Mouse (Mus musculus) hindbrain, postnatal 0 days (tissue): ENCODE measurements around the gene Sult1a1. TPM values are rescaled to one million over a fixed set of nuclear protein-coding genes. Genes with fewer than 3 reads are reported as not detected.

ENCODE experiments used
- ATAC-seq: fragments of 200-750 bp; cut with Nextera tagmentation; 2 replicates; pipeline ENCODE4 v1.8.0; 2017; ENCODE audit warnings: mild to moderate bottlenecking, moderate TSS enrichment, moderate library complexity
- DNase-seq: peaks from one replicate; pipeline ENCODE4 v3.0.0-alpha.2; 2015; ENCODE audit warnings: low spot score
- H3K27ac ChIP-seq: fragments of 300-500 bp; sonication (generic); 2 replicates; pipeline ENCODE4 v1.5.1; 2014; ENCODE audit warnings: mild to moderate bottlenecking
- H3K27me3 ChIP-seq: fragments of 300-500 bp; sonication (generic); 2 replicates; pipeline ENCODE4 v1.6.1; 2014; ENCODE audit warnings: low read length, mixed read lengths; ENCODE audit not compliant: insufficient read depth
- H3K36me3 ChIP-seq: fragments of 300-500 bp; sonication (generic); 2 replicates; pipeline ENCODE4 v1.6.1; 2014; ENCODE audit warnings: low read length, mixed read lengths; ENCODE audit not compliant: insufficient read depth
- H3K4me1 ChIP-seq: fragments of 300-500 bp; sonication (generic); 2 replicates; pipeline ENCODE4 v1.6.1; 2014; ENCODE audit warnings: antibody characterized with exemption, low read length, mixed read lengths; ENCODE audit not compliant: insufficient read depth
- H3K4me2 ChIP-seq: fragments of 300-500 bp; sonication (generic); 2 replicates; pipeline ENCODE4 v1.6.1; 2014; ENCODE audit warnings: low read depth, mild to moderate bottlenecking, low read length, moderate library complexity, mixed read lengths
- H3K4me3 ChIP-seq: fragments of 300-500 bp; sonication (generic); 2 replicates; pipeline ENCODE4 v1.5.1; 2014; ENCODE audit warnings: low read length
- H3K9ac ChIP-seq: fragments of 300-500 bp; sonication (generic); replicated peaks from 2 replicates; pipeline ENCODE4 v1.6.1; 2014; ENCODE audit warnings: mild to moderate bottlenecking, low read length, moderate library complexity, mixed read lengths
- H3K9me3 ChIP-seq: fragments of 300-500 bp; sonication (generic); 2 replicates; pipeline ENCODE4 v1.6.1; 2016; ENCODE audit warnings: low read length, mixed read lengths
- CTCF ChIP-seq: IDR thresholded peaks from 2 replicates; pipeline ENCODE4 v1.5.1; 2016; ENCODE audit warnings: antibody characterized with exemption, control low read depth, low read depth
- WGBS: fragments of 180-500 bp; shearing (Covaris S2); extraction: QIAGEN DNeasy Blood & Tissue Kit; methylation state at CpG from one replicate; pipeline ENCODE4 v1.1.7; 2014; 5-methylcytosine and 5-hydroxymethylcytosine counted together
- polyA plus RNA-seq: library from polyadenylated mRNA; unstranded; fragments of >200 nt; fragmentation: Nextera tagmentation; extraction: Ambion mirVana; gene quantifications from 2 replicates; pipeline ENCODE4 v1.2.1, GENCODE M21; 2015
- total RNA-seq: library from RNA; depleted of rRNA; stranded (reverse); fragments of >200 nt; gene quantifications from 2 replicates; pipeline ENCODE4 v1.2.3, GENCODE M21; 2014; rRNA removed

The Sult1a1 gene
- total RNA-seq = 22.1 and 34.8 TPM in 2 replicates
- polyA plus RNA-seq = 19.4 and 22.4 TPM in 2 replicates

GRCm38 (mm10) chr7:126676207-126676606 lies at the start of gene Sult1a1:
Sult1a1 (minus strand) TSS chr7:126676432.
- Histone ChIP-seq H3K27me3 (no peaks in the 10 kb centered on the region), H3K9me3 (no peaks in the 10 kb centered on the region), H3K4me3 (no peak within 1 kb of the TSS), H3K9ac (no peak within 1 kb of the TSS), H3K36me3 (peaks cover 18% of the 10 kb centered on the region), H3K27ac (peak within 1 kb of the TSS; percentile 70), H3K4me2 (peak within 1 kb of the TSS; percentile 18; the same call in 1 of the 2 replicates), H3K4me1 (no peaks in the 10 kb centered on the region)
- TF ChIP-seq CTCF = no peak
- DNase-seq (no peak), ATAC-seq (no peak)
- 62% methylated on average over 1 of the region's 1 CpGs for WGBS

DNA sequence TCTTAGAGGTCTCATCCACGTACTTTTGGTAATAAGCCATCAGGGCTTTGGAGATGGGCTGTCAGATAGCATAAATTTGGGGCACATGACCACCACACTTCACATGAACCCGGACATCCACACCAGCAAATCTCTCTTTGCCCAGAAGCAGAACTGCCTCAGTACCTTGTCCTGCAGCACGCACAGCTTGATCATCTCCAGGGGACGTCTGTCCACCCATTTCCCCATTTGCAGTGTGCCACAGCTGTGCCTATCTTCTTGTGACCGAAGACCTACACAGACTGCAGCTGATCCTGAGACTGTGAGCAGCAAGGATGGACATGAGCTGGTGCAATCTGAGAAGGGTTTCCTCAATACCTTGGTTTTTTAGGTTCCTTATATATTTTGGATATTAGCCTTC lies 49.4 kb upstream of the Sult1a1 start:
- TF ChIP-seq CTCF = no peak
- no peak for ATAC-seq
- Histone ChIP-seq H3K4me3 (no peak overlapping the region), H3K36me3 (no peaks in the 10 kb centered on the region), H3K4me1 (no peaks in the 10 kb centered on the region), H3K27ac (no peak overlapping the region), H3K4me2 (no peak overlapping the region), H3K27me3 (no peaks in the 10 kb centered on the region), H3K9me3 (no peaks in the 10 kb centered on the region), H3K9ac (no peak overlapping the region)
- WGBS = 84% methylated on average over 5 of the region's 5 CpGs
- no peak for DNase-seq

DNA sequence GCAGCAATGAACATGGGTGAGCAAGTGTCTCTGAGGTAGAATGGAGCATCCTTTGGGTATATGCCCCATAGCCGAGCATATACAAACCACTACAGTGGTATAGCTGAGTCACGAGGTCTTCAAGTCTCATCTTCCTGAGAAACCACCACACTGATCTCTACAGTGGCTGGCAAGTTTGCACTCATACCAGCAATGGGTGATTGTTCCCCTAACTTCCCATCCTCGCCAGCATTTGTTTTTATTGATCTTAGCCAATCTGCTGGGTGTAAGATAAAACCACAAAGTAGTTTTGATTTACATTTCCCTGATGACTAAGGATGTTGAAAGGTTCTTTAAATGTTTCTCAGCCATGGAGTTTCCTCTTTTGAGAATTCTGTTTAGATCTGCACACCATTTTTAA lies 48.8 kb upstream of the Sult1a1 start:
- Histone ChIP-seq H3K4me2 (no peak overlapping the region), H3K27me3 (no peaks in the 10 kb centered on the region), H3K4me1 (no peaks in the 10 kb centered on the region), H3K9me3 (no peaks in the 10 kb centered on the region), H3K9ac (no peak overlapping the region), H3K36me3 (no peaks in the 10 kb centered on the region), H3K4me3 (no peak overlapping the region), H3K27ac (no peak overlapping the region)
- TF ChIP-seq CTCF = no peak
- 79% methylated on average over 3 of the region's 3 CpGs for WGBS
- ATAC-seq (no peak), DNase-seq (no peak)

- WGBS = 90% methylated on average over 13 of the region's 13 CpGs
- no peak overlapping the region for H3K27ac ChIP-seq
- TF ChIP-seq CTCF = no peak
- H3K9ac ChIP-seq = no peak overlapping the region
- no peak overlapping the region for H3K4me2 ChIP-seq
- DNase-seq (no peak), ATAC-seq (no peak)
- H3K27me3 ChIP-seq = no peaks in the 10 kb centered on the region
- H3K36me3 ChIP-seq = no peaks in the 10 kb centered on the region
- no peaks in the 10 kb centered on the region for H3K4me1 ChIP-seq
- no peaks in the 10 kb centered on the region for H3K9me3 ChIP-seq
- no peak overlapping the region for H3K4me3 ChIP-seq
Measured at GRCm38 (mm10) chr7:126721635-126722034, 45.4 kb upstream of the Sult1a1 start.

DNA sequence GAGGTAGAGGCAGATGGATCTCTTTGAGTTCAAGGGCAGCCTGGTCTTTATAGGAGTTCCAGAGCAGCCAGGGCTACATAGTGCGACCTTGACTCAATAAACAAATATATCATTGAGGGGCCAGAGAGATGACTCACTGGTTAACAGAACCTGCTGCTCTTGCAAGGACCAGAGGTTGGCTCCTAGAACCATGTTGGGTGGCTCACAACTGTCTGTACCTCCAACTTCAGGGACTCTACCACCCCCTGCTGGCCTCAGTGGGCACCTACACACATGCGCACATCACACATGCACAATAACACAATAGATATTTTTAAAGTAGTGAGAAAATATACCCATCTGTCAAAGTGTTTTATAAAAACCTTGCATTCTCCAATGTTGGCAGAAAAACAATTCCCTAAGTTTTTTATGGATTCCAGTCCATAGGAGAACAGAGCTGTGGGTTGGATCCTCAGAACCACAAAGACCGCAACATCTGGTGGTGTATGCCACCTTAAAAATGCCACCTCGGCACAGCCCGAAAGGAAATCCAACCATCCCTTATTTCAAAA lies 42.6 kb upstream of the Sult1a1 start:
- WGBS = 94% methylated on average over 5 of the region's 5 CpGs
- H3K27me3 ChIP-seq = no peaks in the 10 kb centered on the region
- ATAC-seq = no peak

GRCm38 (mm10) chr7:126717566-126717965 lies 41.3 kb upstream of the Sult1a1 start:
- H3K9me3 ChIP-seq = no peaks in the 10 kb centered on the region
- DNase-seq = no peak
- H3K4me1 ChIP-seq = no peaks in the 10 kb centered on the region
- no peaks in the 10 kb centered on the region for H3K36me3 ChIP-seq
- ATAC-seq = no peak
- H3K9ac ChIP-seq = no peak overlapping the region
- H3K4me2 ChIP-seq = no peak overlapping the region
- H3K4me3 ChIP-seq = no peak overlapping the region
- no peaks in the 10 kb centered on the region for H3K27me3 ChIP-seq
- TF ChIP-seq CTCF = no peak
- 89% methylated on average over 3 of the region's 3 CpGs for WGBS
- H3K27ac ChIP-seq = no peak overlapping the region

More for the DNA sequence above, 42.6 kb upstream of the Sult1a1 start:
- TF ChIP-seq CTCF = no peak
- H3K27ac ChIP-seq = no peak overlapping the region
- no peaks in the 10 kb centered on the region for H3K36me3 ChIP-seq
- no peaks in the 10 kb centered on the region for H3K9me3 ChIP-seq
- no peak for DNase-seq
- no peaks in the 10 kb centered on the region for H3K4me1 ChIP-seq
- no peak overlapping the region for H3K9ac ChIP-seq
- H3K4me3 ChIP-seq = no peak overlapping the region
- H3K4me2 ChIP-seq = no peak overlapping the region

DNA sequence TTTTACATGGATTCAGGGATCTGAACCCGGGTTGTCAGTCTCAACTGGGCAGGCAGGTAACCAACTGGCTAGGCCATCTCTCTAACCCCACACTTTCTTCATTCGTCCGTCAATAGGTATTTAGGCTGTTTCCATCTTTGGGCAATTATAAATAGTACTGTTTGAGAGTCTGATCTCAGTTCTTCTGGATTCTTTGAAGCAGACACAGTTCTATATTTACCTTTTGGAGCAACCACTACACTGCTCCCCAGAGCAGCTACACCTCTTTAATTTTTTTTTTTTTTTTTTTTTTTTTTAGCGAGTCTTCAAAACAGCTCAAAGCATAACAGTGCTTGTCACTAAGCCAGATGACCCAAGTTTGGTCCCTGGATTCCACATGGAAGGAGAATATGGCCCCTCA lies 39.4 kb upstream of the Sult1a1 start:
- Histone ChIP-seq H3K4me3 (no peak overlapping the region), H3K9me3 (no peaks in the 10 kb centered on the region), H3K4me2 (no peak overlapping the region), H3K36me3 (no peaks in the 10 kb centered on the region), H3K9ac (no peak overlapping the region), H3K4me1 (no peaks in the 10 kb centered on the region), H3K27me3 (no peaks in the 10 kb centered on the region), H3K27ac (no peak overlapping the region)
- WGBS = 78% methylated on average over 4 of the region's 4 CpGs
- TF ChIP-seq CTCF = no peak
- no peak for DNase-seq
- ATAC-seq = no peak
